Mouse (Mus musculus) forebrain, embryonic 15.5 days (tissue): Measurements from ENCODE around the gene Uqcr11. TPM values are rescaled to one million over a fixed set of nuclear protein-coding genes. Genes with fewer than 3 reads are reported as not detected.

Source experiments
- ATAC-seq: fragments of 200-750 bp; cut with Nextera tagmentation; replicated peaks from 2 replicates; pipeline ENCODE4 v1.8.0; 2017; ENCODE audit warnings: mild to moderate bottlenecking, moderate TSS enrichment, moderate library complexity
- H3K27ac ChIP-seq: fragments of 300-500 bp; sonication (generic); replicated peaks from 2 replicates; pipeline ENCODE4 v1.5.1; 2015; ENCODE audit warnings: mild to moderate bottlenecking, inconsistent platforms
- H3K27me3 ChIP-seq: fragments of 300-500 bp; sonication (generic); 2 replicates; pipeline ENCODE4 v1.6.1; 2015; ENCODE audit warnings: inconsistent platforms
- H3K36me3 ChIP-seq: fragments of 300-500 bp; sonication (generic); 2 replicates; pipeline ENCODE4 v1.6.1; 2015; ENCODE audit warnings: mild to moderate bottlenecking, inconsistent platforms
- H3K4me1 ChIP-seq: fragments of 300-500 bp; sonication (generic); 2 replicates; pipeline ENCODE4 v1.6.1; 2015; ENCODE audit warnings: inconsistent platforms
- H3K4me2 ChIP-seq: fragments of 300-500 bp; sonication (generic); replicated peaks from 2 replicates; pipeline ENCODE4 v1.6.1; 2015; ENCODE audit warnings: mild to moderate bottlenecking, inconsistent platforms
- H3K4me3 ChIP-seq: fragments of 300-500 bp; sonication (generic); 2 replicates; pipeline ENCODE4 v1.5.1; 2015; ENCODE audit warnings: mild to moderate bottlenecking, inconsistent platforms
- H3K9ac ChIP-seq: fragments of 300-500 bp; sonication (generic); replicated peaks from 2 replicates; pipeline ENCODE4 v1.6.1; 2015; ENCODE audit warnings: mild to moderate bottlenecking, inconsistent platforms
- H3K9me3 ChIP-seq: fragments of 300-500 bp; sonication (generic); 2 replicates; pipeline ENCODE4 v1.6.1; 2016; ENCODE audit warnings: inconsistent platforms
- WGBS: fragments of 180-500 bp; shearing (Covaris S2); methylation state at CpG from one replicate; pipeline ENCODE4 v1.1.7; 2015; ENCODE audit warnings: mixed read lengths; 5-methylcytosine and 5-hydroxymethylcytosine counted together
- polyA plus RNA-seq: library from polyadenylated mRNA; unstranded; fragments of >200 nt; fragmentation: Nextera tagmentation; extraction: Ambion mirVana; gene quantifications from 2 replicates; pipeline ENCODE4 v1.2.1, GENCODE M21; 2015

Gene Uqcr11
- polyA plus RNA-seq, 1 experiment from 2014 or later: 551 TPM

DNA sequence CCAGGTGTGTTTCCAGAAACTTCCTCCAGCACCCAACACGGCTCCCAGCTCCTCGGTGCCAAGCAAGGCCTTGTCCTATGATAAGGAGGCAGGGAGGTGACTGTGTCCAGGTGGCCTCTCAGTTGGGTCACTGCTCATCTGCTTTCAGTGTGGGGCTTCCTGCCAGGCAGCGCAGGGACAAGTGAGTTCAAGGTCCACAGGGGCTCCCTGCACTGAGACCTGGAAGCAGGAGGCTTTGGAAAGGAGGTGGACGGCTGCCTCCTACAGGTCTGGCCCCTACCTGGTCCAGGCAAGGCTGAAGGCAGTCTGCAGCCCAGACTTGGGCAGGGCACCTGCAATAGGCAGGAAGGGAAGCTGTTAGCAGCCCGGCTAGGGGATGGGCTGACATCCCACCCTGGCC lies 13.9 kb downstream of the Uqcr11 start:
- peaks cover 58% of the 10 kb centered on the region for H3K36me3 ChIP-seq
- no peak for ATAC-seq
- no peaks in the 10 kb centered on the region for H3K9me3 ChIP-seq
- 95% methylated on average over 5 of the region's 5 CpGs for WGBS
- 0 out of 2 replicates have a peak overlapping the region, but pooled peaks have one; percentile 1 for H3K9ac ChIP-seq
- no peak overlapping the region for H3K4me2 ChIP-seq
- H3K4me1 ChIP-seq: peaks cover 28% of the 10 kb centered on the region
- no peak overlapping the region for H3K4me3 ChIP-seq
- H3K27me3 ChIP-seq: no peaks in the 10 kb centered on the region
- H3K27ac ChIP-seq: no peak overlapping the region

DNA sequence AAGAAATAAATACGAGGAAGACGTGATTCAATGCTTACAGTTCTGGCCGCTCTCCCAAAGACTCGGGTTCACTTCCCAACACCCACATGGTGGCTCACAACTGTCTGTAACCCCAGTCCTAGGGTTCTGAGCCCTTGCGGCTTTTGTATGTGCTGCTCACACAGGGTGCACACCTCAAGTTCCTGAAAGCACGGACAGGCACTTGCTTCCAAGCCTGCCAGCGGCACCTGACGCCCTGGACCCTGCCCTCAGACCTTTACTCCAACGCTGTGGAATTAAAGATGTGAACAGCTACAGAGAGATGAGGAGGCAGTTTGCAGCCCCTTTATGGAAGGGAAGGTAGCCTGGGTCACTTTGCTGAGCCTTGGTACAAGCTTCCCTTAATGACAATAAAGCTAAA lies 15.9 kb downstream of the Uqcr11 start:
- Histone ChIP-seq H3K36me3 (peaks cover 55% of the 10 kb centered on the region), H3K4me2 (no peak overlapping the region), H3K27me3 (no peaks in the 10 kb centered on the region), H3K9me3 (no peaks in the 10 kb centered on the region), H3K9ac (no peak overlapping the region), H3K4me1 (peaks cover 11% of the 10 kb centered on the region), H3K4me3 (no peak overlapping the region), H3K27ac (no peak overlapping the region)
- 88% methylated on average over 9 of the region's 9 CpGs for WGBS
- ATAC-seq: no peak

DNA sequence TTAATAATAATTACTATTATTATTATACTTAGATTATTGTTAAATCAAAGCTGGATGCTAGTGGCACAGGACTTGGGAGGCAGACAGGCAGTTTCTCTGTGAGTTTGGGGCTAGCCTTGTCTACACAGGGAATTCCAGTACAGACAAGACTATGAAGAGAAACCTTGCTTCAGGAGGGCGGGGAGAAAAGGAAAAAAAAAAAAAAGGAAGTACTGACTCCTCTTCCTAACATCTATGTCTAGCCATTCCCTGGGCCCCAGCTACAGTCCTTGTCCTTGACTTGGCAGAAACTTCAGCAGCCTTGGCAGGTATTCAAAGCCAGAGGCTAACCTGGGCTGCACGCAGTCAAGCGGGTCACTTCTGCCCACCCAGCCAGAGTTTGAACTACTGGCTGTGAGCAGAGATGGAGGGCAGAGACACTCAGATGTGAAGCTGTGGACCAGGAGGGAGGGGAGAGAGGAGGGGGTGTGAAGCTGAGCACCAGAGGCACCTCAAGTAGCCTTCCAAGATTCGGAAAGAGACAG lies 17.4 kb downstream of the Uqcr11 start:
- WGBS: 68% methylated on average over 4 of the region's 4 CpGs
- no peak for ATAC-seq
- Histone ChIP-seq H3K4me2 (no peak overlapping the region), H3K4me3 (no peak overlapping the region), H3K27ac (no peak overlapping the region), H3K9me3 (no peaks in the 10 kb centered on the region), H3K4me1 (peaks cover 19% of the 10 kb centered on the region), H3K36me3 (peaks cover 42% of the 10 kb centered on the region), H3K9ac (no peak overlapping the region), H3K27me3 (no peaks in the 10 kb centered on the region)

DNA sequence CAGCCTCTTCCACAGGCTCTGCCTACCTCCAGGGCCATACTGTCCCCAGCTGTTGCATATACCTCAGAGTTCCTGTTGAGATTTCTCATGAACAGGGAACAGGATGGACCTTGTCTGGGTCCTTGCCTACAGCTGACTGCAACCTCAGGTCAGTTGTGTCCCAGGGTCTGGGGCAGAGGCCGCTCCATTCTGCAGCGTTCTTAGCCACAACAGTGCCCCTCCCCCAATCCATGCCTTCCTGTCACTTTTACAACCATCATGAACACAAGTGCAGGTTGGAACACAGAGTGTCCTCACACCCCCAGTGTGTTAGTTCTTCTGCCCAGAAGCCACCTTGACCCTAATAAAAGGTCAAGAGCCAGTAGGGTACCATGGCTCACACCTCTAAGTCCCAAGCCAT lies 17.9 kb downstream of the Uqcr11 start:
- H3K27ac ChIP-seq: no peak overlapping the region
- peaks cover 24% of the 10 kb centered on the region for H3K4me1 ChIP-seq
- peaks cover 38% of the 10 kb centered on the region for H3K36me3 ChIP-seq
- H3K4me2 ChIP-seq: no peak overlapping the region
- H3K9me3 ChIP-seq: no peaks in the 10 kb centered on the region
- H3K9ac ChIP-seq: no peak overlapping the region
- no peak for ATAC-seq
- 32% methylated on average over 2 of the region's 2 CpGs for WGBS
- H3K4me3 ChIP-seq: no peak overlapping the region
- H3K27me3 ChIP-seq: no peaks in the 10 kb centered on the region

DNA sequence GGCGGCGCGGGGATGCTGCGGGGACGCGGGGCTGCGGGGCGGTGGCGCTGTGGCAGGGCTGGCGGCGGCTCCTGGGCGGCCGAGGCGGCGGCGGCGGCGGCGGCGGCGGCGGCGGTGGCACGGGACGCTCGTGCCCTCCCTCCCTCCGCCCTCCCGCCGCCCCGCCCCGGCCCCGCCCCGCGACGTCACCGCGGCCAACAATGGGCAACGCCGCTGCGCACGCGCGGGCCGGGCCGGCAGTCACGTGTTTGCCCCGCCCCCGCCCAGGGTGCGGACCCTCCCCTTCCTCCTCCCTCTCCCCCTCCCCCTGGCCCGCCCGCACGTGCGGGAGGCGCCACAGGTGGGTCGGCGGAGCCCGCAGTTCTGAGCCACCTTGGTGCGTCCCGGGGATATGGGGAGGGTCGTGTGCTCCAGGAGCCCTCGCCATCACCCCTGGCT lies 19.1 kb downstream of the Uqcr11 start, which contains the start of gene Mex3d:
Mex3d (minus strand) TSS at position 138 of the 438 bp plus-strand sequence.
- Histone ChIP-seq H3K9ac (peak within 1 kb of the TSS; percentile 97), H3K4me2 (peak within 1 kb of the TSS; percentile 98), H3K27ac (peak within 1 kb of the TSS; percentile 95), H3K9me3 (no peaks in the 10 kb centered on the region), H3K27me3 (no peaks in the 10 kb centered on the region), H3K36me3 (peaks cover 36% of the 10 kb centered on the region), H3K4me1 (peaks cover 36% of the 10 kb centered on the region), H3K4me3 (peak within 1 kb of the TSS; percentile 81)
- under 1% methylated on average over 25 of the region's 61 CpGs for WGBS
- peak; percentile 38 for ATAC-seq

DNA sequence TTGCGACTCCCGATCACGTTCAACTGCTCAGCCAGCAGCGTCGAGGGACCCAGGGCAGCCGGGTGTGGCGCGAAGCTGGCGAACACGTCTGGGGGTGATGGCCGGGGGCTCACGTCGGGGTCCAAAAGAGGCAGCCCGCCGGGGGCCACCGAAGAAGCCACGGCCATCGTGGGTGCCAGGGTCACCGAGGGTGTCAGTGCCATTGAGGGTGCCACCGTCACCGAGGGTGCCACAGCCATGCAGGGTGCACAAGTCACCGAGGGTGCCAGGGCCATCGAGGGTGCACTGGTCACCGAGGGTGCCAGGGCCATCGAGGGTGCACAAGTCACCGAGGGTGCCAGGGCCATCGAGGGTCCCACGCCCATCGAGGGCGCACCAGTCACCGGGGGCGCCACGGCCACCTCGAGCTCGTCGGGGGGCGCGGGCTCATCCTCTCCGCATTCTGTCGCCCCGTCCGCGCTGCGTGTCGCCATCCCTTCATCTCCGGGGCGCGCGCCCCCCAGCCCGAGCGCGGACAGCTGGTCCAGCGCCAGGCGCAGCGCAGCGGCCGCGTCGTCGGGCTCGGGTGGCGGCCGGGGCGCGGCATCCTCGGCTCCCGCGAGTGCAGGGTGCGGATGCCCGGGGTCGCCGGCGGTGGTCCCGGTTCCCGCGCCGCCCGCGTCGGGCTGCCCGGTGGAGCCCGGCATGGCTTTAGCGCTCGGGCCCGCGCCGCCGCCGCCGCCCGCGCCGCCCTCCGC lies 19.7 kb downstream of the Uqcr11 start:
- Histone ChIP-seq H3K27me3 (no peaks in the 10 kb centered on the region), H3K27ac (peak overlapping the region; percentile 95), H3K4me3 (peak overlapping the region; percentile 81), H3K4me1 (peaks cover 40% of the 10 kb centered on the region), H3K4me2 (peak overlapping the region; percentile 83), H3K36me3 (peaks cover 36% of the 10 kb centered on the region), H3K9me3 (no peaks in the 10 kb centered on the region), H3K9ac (peak overlapping the region; percentile 97)
- WGBS: under 1% methylated on average over 94 of the region's 94 CpGs
- no peak for ATAC-seq

DNA sequence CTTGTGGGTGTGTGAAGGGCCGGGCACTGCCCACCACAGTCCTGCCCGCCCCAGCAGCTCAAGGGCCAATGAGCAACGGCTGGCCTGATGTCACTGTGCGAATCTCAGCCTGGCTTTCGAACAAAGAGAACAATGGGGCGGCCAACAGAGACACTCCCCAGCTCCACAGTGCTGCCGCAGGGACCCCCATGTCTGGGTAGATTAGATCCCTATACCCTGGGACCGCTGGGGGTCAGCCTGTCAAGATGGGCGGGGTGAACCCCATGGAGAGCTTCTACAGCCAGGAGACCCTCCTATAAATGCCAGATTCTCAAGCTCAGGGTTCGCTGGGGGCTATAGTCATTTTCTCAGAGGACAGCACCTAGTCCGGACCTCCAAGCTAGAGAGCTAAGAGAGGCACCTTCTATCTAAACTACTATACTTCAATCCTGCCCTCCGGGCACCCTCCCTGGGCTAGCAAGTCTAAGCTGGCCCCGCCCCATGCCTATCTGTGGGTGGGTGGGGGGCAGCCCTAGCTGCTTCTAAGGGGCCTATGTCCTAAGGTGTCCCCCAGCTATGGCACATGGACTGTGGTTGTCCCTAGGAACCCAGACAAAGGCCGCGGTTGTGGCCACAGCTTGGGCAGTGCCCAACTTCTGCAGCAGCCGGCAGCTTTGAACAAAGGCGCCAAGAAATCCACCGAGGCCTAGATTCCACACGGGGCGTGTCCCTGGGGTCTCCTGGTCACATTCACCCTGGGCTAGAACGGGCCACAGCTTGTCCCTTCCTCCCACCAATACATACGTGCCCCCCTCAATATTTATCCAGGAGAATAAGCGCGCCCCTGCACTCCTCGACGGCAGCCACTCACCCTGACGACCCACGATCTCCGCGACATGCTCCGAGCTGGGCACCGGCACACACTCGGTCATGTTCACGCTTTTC lies 20.6 kb downstream of the Uqcr11 start:
- under 1% methylated on average over 34 of the region's 34 CpGs for WGBS
- Histone ChIP-seq H3K36me3 (peaks cover 36% of the 10 kb centered on the region), H3K27me3 (no peaks in the 10 kb centered on the region), H3K4me3 (peak overlapping the region; percentile 81), H3K9me3 (no peaks in the 10 kb centered on the region), H3K4me2 (peak overlapping the region; percentile 83), H3K9ac (peak overlapping the region; percentile 97), H3K27ac (peak overlapping the region; percentile 95), H3K4me1 (peaks cover 40% of the 10 kb centered on the region)
- peak; percentile 77 for ATAC-seq

DNA sequence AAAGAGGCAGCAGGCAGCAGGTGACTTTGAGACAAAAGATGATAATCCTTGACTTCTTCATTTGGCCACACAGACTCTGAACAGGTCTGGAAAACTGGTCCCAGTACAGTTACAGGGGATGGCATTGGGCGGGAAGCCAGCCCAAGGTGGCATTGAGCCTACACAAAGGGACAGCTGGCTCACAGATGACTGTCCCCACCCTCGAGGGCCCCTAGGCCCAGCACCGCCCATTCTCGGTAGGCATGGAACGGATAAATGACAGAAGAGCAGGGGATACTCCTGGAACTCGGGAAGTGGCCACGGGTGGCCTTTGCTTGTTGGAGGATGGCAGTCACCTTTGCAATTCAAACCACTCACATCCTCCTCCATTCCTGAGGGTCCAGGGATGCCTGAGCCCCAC lies 21.3 kb downstream of the Uqcr11 start:
- Histone ChIP-seq H3K27ac (peak overlapping the region; percentile 95), H3K9me3 (no peaks in the 10 kb centered on the region), H3K4me3 (peak overlapping the region; percentile 81), H3K9ac (peak overlapping the region; percentile 97), H3K4me2 (peak overlapping the region; percentile 83), H3K4me1 (peaks cover 43% of the 10 kb centered on the region), H3K27me3 (no peaks in the 10 kb centered on the region), H3K36me3 (peaks cover 36% of the 10 kb centered on the region)
- WGBS: 3% methylated on average over 7 of the region's 7 CpGs
- ATAC-seq: peak; percentile 17; the same call in 1 of the 2 replicates

DNA sequence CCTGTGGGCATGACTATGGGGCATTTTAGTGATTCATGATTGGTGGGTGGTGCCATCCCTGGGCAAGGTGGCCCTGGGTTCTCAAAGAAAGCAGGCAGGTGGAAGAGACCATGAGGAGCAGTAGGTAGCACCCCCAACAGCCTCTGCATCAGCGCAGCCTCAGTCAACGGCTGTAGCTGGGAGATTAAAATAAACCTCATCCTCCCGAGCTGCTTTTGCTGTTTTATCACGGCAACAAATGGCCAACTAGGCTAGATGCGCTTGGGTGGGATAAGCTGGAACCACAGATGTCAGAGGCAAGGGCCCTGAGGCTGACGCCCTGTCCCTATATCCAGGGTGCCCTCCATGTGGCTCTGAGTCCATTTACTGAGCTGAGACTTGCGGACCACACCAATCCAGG lies 21.9 kb downstream of the Uqcr11 start:
- H3K4me2 ChIP-seq: peak overlapping the region; percentile 83
- peak overlapping the region; percentile 81 for H3K4me3 ChIP-seq
- peaks cover 37% of the 10 kb centered on the region for H3K36me3 ChIP-seq
- ATAC-seq: 0 out of 2 replicates have a peak, but pooled peaks have one; percentile 0
- H3K9me3 ChIP-seq: no peaks in the 10 kb centered on the region
- H3K4me1 ChIP-seq: peaks cover 43% of the 10 kb centered on the region
- 56% methylated on average over 7 of the region's 7 CpGs for WGBS
- peak overlapping the region; percentile 95 for H3K27ac ChIP-seq
- H3K27me3 ChIP-seq: no peaks in the 10 kb centered on the region
- peak overlapping the region; percentile 97 for H3K9ac ChIP-seq

DNA sequence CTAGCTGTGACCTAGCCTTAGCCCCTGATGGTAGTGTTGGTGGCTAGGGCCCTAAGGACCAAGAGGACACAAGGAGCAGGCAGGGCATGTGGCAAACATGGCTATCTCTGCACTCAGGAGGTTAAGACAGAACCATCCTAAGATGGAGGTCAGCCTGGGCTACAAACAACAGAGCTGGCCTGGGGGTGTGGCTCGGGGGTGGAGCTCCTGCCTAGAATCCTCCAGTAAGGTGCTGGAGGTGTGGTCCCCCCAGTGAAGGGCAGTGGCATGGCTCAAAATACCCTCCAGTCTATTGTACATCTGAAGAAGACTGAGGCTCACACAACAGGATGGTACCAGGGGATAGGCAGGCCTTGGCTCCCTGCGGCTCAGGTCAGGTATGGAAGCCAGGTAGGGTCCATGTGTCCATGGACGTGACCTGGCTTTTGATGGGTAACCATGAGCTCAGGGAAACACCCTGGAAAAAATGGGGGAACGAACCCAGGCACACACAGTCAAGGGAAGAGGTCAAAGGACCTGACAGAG lies 22.5 kb downstream of the Uqcr11 start:
- H3K4me2 ChIP-seq: peak overlapping the region; percentile 83
- peaks cover 43% of the 10 kb centered on the region for H3K4me1 ChIP-seq
- no peak for ATAC-seq
- H3K27ac ChIP-seq: no peak overlapping the region; the same call in 1 of the 2 replicates
- H3K27me3 ChIP-seq: no peaks in the 10 kb centered on the region
- peak overlapping the region; percentile 97 for H3K9ac ChIP-seq
- peak overlapping the region; percentile 81 for H3K4me3 ChIP-seq
- 87% methylated on average over 4 of the region's 4 CpGs for WGBS
- H3K9me3 ChIP-seq: no peaks in the 10 kb centered on the region
- peaks cover 43% of the 10 kb centered on the region for H3K36me3 ChIP-seq

DNA sequence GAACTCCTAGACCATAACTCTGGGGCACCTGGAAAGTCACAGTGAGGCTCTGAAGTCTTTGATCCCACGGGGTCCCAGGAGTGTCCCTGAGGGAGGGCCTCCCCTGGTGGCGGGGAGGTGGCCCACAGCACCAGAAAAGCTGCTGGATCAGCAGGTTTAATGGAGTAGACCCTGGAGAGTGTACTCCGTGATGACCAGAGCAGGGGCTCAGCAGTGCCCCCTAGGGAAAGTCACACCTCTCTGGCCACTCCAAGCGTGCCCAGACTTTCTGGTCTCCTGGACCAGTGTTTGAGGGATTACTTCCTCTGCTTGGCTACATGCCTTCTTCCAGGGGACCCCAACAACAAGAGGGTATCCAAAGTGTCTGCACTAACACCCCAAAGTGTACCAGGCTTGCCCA lies 23.2 kb downstream of the Uqcr11 start:
- H3K36me3 ChIP-seq: peaks cover 43% of the 10 kb centered on the region
- no peak for ATAC-seq
- H3K4me1 ChIP-seq: peaks cover 40% of the 10 kb centered on the region

More for the DNA sequence above, 23.2 kb downstream of the Uqcr11 start:
- H3K9me3 ChIP-seq: no peaks in the 10 kb centered on the region
- no peaks in the 10 kb centered on the region for H3K27me3 ChIP-seq
- peak overlapping the region; percentile 81 for H3K4me3 ChIP-seq
- H3K4me2 ChIP-seq: peak overlapping the region; percentile 83
- no peak overlapping the region for H3K27ac ChIP-seq
- H3K9ac ChIP-seq: peak overlapping the region; percentile 97
- WGBS: 58% methylated on average over 4 of the region's 4 CpGs
